Mouse (Mus musculus) heart, embryonic 16.5 days (tissue): ENCODE results near the gene Gm21663. TPM values are rescaled to one million over a fixed set of nuclear protein-coding genes. Genes with fewer than 3 reads are reported as not detected.

Experiments used
- ATAC-seq: fragments of 200-750 bp; cut with Nextera tagmentation; replicated peaks from 2 replicates; pipeline ENCODE4 v1.8.0; 2017; ENCODE audit warnings: moderate number of reproducible peaks; ENCODE audit not compliant: insufficient read depth, low FRiP score; ENCODE audit errors: extremely low read depth
- H3K27ac ChIP-seq: fragments of 300-500 bp; sonication (generic); 2 replicates; pipeline ENCODE4 v1.5.1; 2014; ENCODE audit warnings: mild to moderate bottlenecking, low read length, control low read depth, moderate library complexity
- H3K27me3 ChIP-seq: fragments of 300-500 bp; sonication (generic); 2 replicates; pipeline ENCODE4 v1.6.1; 2014; ENCODE audit warnings: low read length, mixed read lengths; ENCODE audit not compliant: control insufficient read depth, insufficient read depth
- H3K36me3 ChIP-seq: fragments of 300-500 bp; sonication (generic); 2 replicates; pipeline ENCODE4 v1.6.1; 2014; ENCODE audit not compliant: control insufficient read depth, insufficient read depth
- H3K4me1 ChIP-seq: fragments of 300-500 bp; sonication (generic); 2 replicates; pipeline ENCODE4 v1.6.1; 2014; ENCODE audit warnings: low read length, mixed read lengths; ENCODE audit not compliant: control insufficient read depth, insufficient read depth
- H3K4me2 ChIP-seq: fragments of 300-500 bp; sonication (generic); 2 replicates; pipeline ENCODE4 v1.6.1; 2014; ENCODE audit warnings: low read depth, mild to moderate bottlenecking, control low read depth, low read length
- H3K4me3 ChIP-seq: fragments of 300-500 bp; sonication (generic); 2 replicates; pipeline ENCODE4 v1.5.1; 2014; ENCODE audit warnings: mild to moderate bottlenecking, control low read depth, low read length
- H3K9ac ChIP-seq: fragments of 300-500 bp; sonication (generic); 2 replicates; pipeline ENCODE4 v1.6.1; 2014; ENCODE audit warnings: low read length, control low read depth
- H3K9me3 ChIP-seq: fragments of 300-500 bp; sonication (generic); replicated peaks from 2 replicates; pipeline ENCODE4 v1.6.1; 2016; ENCODE audit warnings: low read length; ENCODE audit not compliant: control insufficient read depth
- WGBS: fragments of 180-500 bp; shearing (Covaris S2); extraction: QIAGEN DNeasy Blood & Tissue Kit; methylation state at CpG from one replicate; pipeline ENCODE4 v1.1.7; 2014; 5-methylcytosine and 5-hydroxymethylcytosine counted together
- polyA plus RNA-seq: library from polyadenylated mRNA; unstranded; fragments of >200 nt; fragmentation: Nextera tagmentation; extraction: Ambion mirVana; gene quantifications from 2 replicates; pipeline ENCODE4 v1.2.1, GENCODE M21; 2015

The Gm21663 gene
- polyA plus RNA-seq, 1 experiment from 2014 or later = not detected

GRCm38 (mm10) chr5:25886708-25887107 is 55.5 kb downstream of the Gm21663 start:
- no peak for ATAC-seq
- Histone ChIP-seq H3K9ac (no peak overlapping the region), H3K4me2 (no peak overlapping the region), H3K27me3 (no peaks in the 10 kb centered on the region), H3K36me3 (no peaks in the 10 kb centered on the region), H3K9me3 (peaks cover 10% of the 10 kb centered on the region), H3K4me1 (no peaks in the 10 kb centered on the region; the same call in 1 of the 2 replicates), H3K4me3 (no peak overlapping the region), H3K27ac (no peak overlapping the region)
- WGBS = 71% methylated on average over 3 of the region's 3 CpGs

Other genes with a start within 250 kb of the Gm21663 start
- 7.4 and 8.0 TPM in 2 replicates for gene Xrcc2, start 236.6 kb downstream of the Gm21663 start, polyA plus RNA-seq
- 30.8 and 31.6 TPM in 2 replicates for gene Actr3b, start 182.4 kb downstream of the Gm21663 start, polyA plus RNA-seq
- not detected in 2 replicates for gene Gm21671, start 12.0 kb upstream of the Gm21663 start, polyA plus RNA-seq
- gene Gm21680, start 30.3 kb upstream of the Gm21663 start, polyA plus RNA-seq = 0.07 TPM in 1 of 2 replicates, not detected in the other
- gene Gm21698, start 46.3 kb upstream of the Gm21663 start, polyA plus RNA-seq = not detected in 2 replicates
- 0.10 TPM in 1 of 2 replicates, not detected in the other for gene Gm1979, start 62.4 kb upstream of the Gm21663 start, polyA plus RNA-seq
- not detected in 2 replicates for gene Gm5862, start 80.5 kb upstream of the Gm21663 start, polyA plus RNA-seq
- 0.05 TPM in 1 of 2 replicates, not detected in the other for gene Speer4a, start 97.2 kb upstream of the Gm21663 start, polyA plus RNA-seq
- gene Gm7347, start 116.2 kb upstream of the Gm21663 start, polyA plus RNA-seq = not detected in 2 replicates
- not detected in 2 replicates for gene Gm10471, start 146.9 kb upstream of the Gm21663 start, polyA plus RNA-seq
- 0.09 TPM in 1 of 2 replicates, not detected in the other for gene 5031410I06Rik, start 163.0 kb upstream of the Gm21663 start, polyA plus RNA-seq
- gene Gm10220, start 179.0 kb upstream of the Gm21663 start, polyA plus RNA-seq = not detected in 2 replicates